In the genomic region with DNA sequence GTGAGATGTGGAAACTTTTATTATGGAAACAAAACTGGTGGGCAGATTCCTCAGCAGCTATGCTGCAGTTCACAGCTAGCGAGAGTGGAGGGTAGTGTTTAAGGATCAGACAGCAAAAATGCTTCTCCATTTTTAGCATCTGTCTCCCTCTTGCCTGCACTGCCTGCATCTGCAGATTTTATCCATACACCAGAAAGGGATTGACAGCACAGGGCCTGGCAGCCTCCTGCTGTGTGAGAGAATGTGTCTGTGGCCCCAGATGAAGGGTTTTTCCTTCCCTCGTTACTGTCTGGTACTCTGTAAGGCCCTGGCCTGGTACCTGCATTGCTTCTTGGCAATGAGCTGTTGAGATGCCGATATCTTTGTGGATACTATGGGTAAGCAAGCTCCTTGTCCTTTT, we compare ENCODE assay signal across 9 mouse cellular contexts. TPM values are rescaled to one million over a fixed set of nuclear protein-coding genes. Genes with fewer than 3 reads are reported as not detected.
DNase-seq lines count a peak whose midpoint lies in the region; ATAC-seq lines count a peak whose summit lies in the region.
"Had no signal": no experiment of that assay in that cellular context is flagged by ENCODE, and none has a peak within 500 bp of the region (broad histone marks: within the 10 kb centered on the region; RNA-seq: fewer than 3 reads in every experiment).

No protein-coding gene starts in this region.

- 65% methylated on average over 3 of the region's 3 CpGs for WGBS in intestine, embryonic 14.5 days
- WGBS in intestine, embryonic 15.5 days: 78% methylated on average over 3 of the region's 3 CpGs
- 56% methylated on average over 3 of the region's 3 CpGs for WGBS in embryonic facial prominence, embryonic 14.5 days

- 0 out of 2 replicates have a peak overlapping the region, but pooled peaks have one; percentile 13 for H3K4me2 ChIP-seq in intestine, embryonic 14.5 days (ENCODE audit: low read length)
- no peak overlapping the region for H3K4me2 ChIP-seq in intestine, embryonic 15.5 days (replicated peaks)
- peak overlapping the region; percentile 2 for H3K4me2 ChIP-seq in embryonic facial prominence, embryonic 14.5 days (ENCODE audit: low read depth, low read length)

- ATAC-seq in intestine, embryonic 14.5 days (replicated peaks; ENCODE audit: low FRiP score, low TSS enrichment, low read depth): no peak
- no peak for ATAC-seq in intestine, embryonic 15.5 days
- no peak for ATAC-seq in embryonic facial prominence, embryonic 14.5 days (ENCODE audit: low read depth)
- ATAC-seq in megakaryocyte, adult 5-6 weeks (ENCODE audit: poor library complexity, severe bottlenecking): no peak

- H3K27ac ChIP-seq in intestine, embryonic 14.5 days (ENCODE audit: low read depth): no peak overlapping the region
- no peak overlapping the region for H3K27ac ChIP-seq in intestine, embryonic 15.5 days
- no peak overlapping the region for H3K27ac ChIP-seq in embryonic facial prominence, embryonic 14.5 days (replicated peaks; ENCODE audit: low read depth, low read length)
- H3K27ac ChIP-seq: macrophage had no signal

- 0 out of 2 replicates have a peak overlapping the region, but pooled peaks have one; percentile 4 for H3K4me3 ChIP-seq in intestine, embryonic 14.5 days (ENCODE audit: low read depth, low read length)
- no peak overlapping the region for H3K4me3 ChIP-seq in intestine, embryonic 15.5 days (replicated peaks)
- H3K4me3 ChIP-seq in embryonic facial prominence, embryonic 14.5 days (ENCODE audit: low read depth, low read length): peak overlapping the region; percentile 9; the same call in 1 of the 2 replicates

- peak; percentile 45 for DNase-seq in intestine, embryonic 14.5 days (ENCODE audit: low spot score)
- DNase-seq in embryonic facial prominence, embryonic 14.5 days (ENCODE audit: low spot score): no peak
- DNase-seq in layer of hippocampus, postnatal 10 days (ENCODE audit: low spot score in 2 of 2): peak; percentile 9 to 26
- DNase-seq in right cerebral cortex, adult 18-20 months: peak; percentile 48
- no peak for DNase-seq in ovary, postnatal 14 days (ENCODE audit: low spot score)
- DNase-seq in thymus, adult 18-20 months: no peak

- H3K9ac ChIP-seq in intestine, embryonic 14.5 days (ENCODE audit: low read length): no peak overlapping the region
- no peak overlapping the region; the same call in 1 of the 2 replicates for H3K9ac ChIP-seq in intestine, embryonic 15.5 days
- H3K9ac ChIP-seq in embryonic facial prominence, embryonic 14.5 days (ENCODE audit: low read depth, low read length): no peak overlapping the region

- peaks cover 10% of the 10 kb centered on the region; the same call in 1 of the 2 replicates for H3K4me1 ChIP-seq in intestine, embryonic 14.5 days (replicated peaks; ENCODE audit: control insufficient read depth, insufficient read depth, low read length)
- peaks cover 7% of the 10 kb centered on the region; the same call in 1 of the 2 replicates for H3K4me1 ChIP-seq in intestine, embryonic 15.5 days (replicated peaks)
- H3K4me1 ChIP-seq in embryonic facial prominence, embryonic 14.5 days (ENCODE audit: control insufficient read depth, insufficient read depth, low read length): peaks cover 3% of the 10 kb centered on the region; the same call in 1 of the 2 replicates

- peaks cover 36% of the 10 kb centered on the region for H3K36me3 ChIP-seq in intestine, embryonic 14.5 days (ENCODE audit: control insufficient read depth, insufficient read depth, low read length)
- peaks cover 6% of the 10 kb centered on the region; the same call in 1 of the 2 replicates for H3K36me3 ChIP-seq in intestine, embryonic 15.5 days
- peaks cover 32% of the 10 kb centered on the region for H3K36me3 ChIP-seq in embryonic facial prominence, embryonic 14.5 days (ENCODE audit: control insufficient read depth, insufficient read depth, low read length)

- no peaks in the 10 kb centered on the region for H3K27me3 ChIP-seq in intestine, embryonic 14.5 days (replicated peaks; ENCODE audit: control insufficient read depth, insufficient read depth, low read length)
- H3K27me3 ChIP-seq in intestine, embryonic 15.5 days (replicated peaks): no peaks in the 10 kb centered on the region
- no peaks in the 10 kb centered on the region for H3K27me3 ChIP-seq in embryonic facial prominence, embryonic 14.5 days (replicated peaks; ENCODE audit: control insufficient read depth, insufficient read depth, low read length)

- no peaks in the 10 kb centered on the region for H3K9me3 ChIP-seq in intestine, embryonic 14.5 days (ENCODE audit: control insufficient read depth, low read length)
- H3K9me3 ChIP-seq in intestine, embryonic 15.5 days: no peaks in the 10 kb centered on the region
- no peaks in the 10 kb centered on the region for H3K9me3 ChIP-seq in embryonic facial prominence, embryonic 14.5 days (ENCODE audit: control insufficient read depth, low read length)

RNA-seq across cellular contexts. Expression of gene Lpgat1, which starts 2.8 kb away (rescaled TPM):
- polyA plus RNA-seq in intestine, embryonic 14.5 days (2014; fragmentation: Nextera tagmentation; extraction: Ambion mirVana): 22.2 and 22.7 TPM in 2 replicates
- 31.2 and 37.2 TPM in 2 replicates for polyA plus RNA-seq in intestine, embryonic 15.5 days (2015; fragmentation: Nextera tagmentation; extraction: Ambion mirVana)
- polyA plus RNA-seq in embryonic facial prominence, embryonic 14.5 days (2014; fragmentation: Nextera tagmentation; extraction: Ambion mirVana): 33.3 and 35.8 TPM in 2 replicates
- 10 to 100 TPM; 88.3 to 91.1 TPM for total RNA-seq in layer of hippocampus, postnatal 10 days (2021)
- total RNA-seq in megakaryocyte, adult 5-6 weeks (2015): 25.4 and 34.4 TPM in 2 replicates
- total RNA-seq in megakaryocyte, adult 5-6 weeks (2017): 29.3 and 29.4 TPM in 2 replicates

Comparison
In these comparisons a context has a peak if more than half of its experiments do, and no peak if none do; other contexts are left out.
1. DNase-seq: peak in intestine, embryonic 14.5 days (single experiment), layer of hippocampus, postnatal 10 days (2 of 2) and right cerebral cortex, adult 18-20 months (single experiment); none in embryonic facial prominence, embryonic 14.5 days (single experiment), ovary, postnatal 14 days (single experiment) and thymus, adult 18-20 months (0 of 2).